Mouse (Mus musculus): ENCODE data around the gene Fhl5. TPM values are rescaled to one million over a fixed set of nuclear protein-coding genes. Genes with fewer than 3 reads are reported as not detected.

The Fhl5 gene
- not detected for polyA plus RNA-seq (2017; shearing (Covaris generic))

DNA sequence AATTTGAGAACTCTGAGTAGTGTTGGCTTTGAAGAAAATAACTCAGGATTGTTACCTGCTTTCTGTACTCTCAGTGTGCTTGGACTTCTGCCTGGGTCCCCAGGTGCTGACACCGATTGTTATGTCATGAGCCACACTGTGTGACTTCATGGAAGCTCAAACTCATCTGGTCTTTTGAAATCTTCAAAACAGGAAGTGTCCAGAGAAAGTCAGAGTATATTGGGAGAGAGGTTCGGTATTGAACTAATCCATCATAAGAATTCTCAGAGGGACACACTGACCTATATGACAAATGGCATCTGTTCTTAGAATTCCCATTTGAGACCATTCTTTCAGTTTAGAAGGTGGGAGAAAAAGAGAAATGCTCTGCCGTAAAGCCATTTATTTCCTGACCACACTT, at the start of gene Fhl5:
TSS of gene Fhl5 (minus strand) at position 101 of the 400 bp plus-strand sequence.

DNA sequence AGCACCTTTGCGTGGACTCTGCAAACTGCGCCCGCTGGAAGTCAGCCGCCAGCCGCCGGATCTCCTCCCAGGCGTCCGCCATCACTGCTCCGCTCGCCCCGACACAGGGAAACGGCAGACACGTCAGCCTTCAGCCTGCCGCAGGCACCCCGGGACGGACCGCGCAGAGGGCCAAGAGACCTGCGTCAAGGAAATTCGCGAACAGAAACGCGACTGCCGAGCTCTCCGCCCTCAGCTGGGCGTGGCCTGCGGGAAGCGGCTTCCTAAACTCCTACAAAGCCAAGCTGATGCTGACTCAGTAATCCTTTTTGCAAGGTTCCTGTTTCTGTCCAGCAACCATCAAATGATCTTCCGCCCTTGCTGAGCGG, 39.0 kb upstream of the Fhl5 start, which contains the start of gene Ufl1:
TSS of gene Ufl1 (minus strand) at position 151 of the 368 bp plus-strand sequence.

Other genes starting within 250 kb of the Fhl5 start
- gene Ufl1, start 38.9 kb upstream of the Fhl5 start, polyA plus RNA-seq (2017; shearing (Covaris generic)): 47.0 TPM

Data from CD4-positive, CD25-positive, alpha-beta regulatory T cell (primary cell).